Mouse (Mus musculus): ENCODE data around the gene Sf1. TPM values are rescaled to one million over a fixed set of nuclear protein-coding genes. Genes with fewer than 3 reads are reported as not detected.
A peak's percentile ranks its signal among the peaks of the same experiment; 100 is the strongest.

Sf1 gene
- polyA plus RNA-seq, 1 experiment from 2014 or later, result 224 TPM

DNA sequence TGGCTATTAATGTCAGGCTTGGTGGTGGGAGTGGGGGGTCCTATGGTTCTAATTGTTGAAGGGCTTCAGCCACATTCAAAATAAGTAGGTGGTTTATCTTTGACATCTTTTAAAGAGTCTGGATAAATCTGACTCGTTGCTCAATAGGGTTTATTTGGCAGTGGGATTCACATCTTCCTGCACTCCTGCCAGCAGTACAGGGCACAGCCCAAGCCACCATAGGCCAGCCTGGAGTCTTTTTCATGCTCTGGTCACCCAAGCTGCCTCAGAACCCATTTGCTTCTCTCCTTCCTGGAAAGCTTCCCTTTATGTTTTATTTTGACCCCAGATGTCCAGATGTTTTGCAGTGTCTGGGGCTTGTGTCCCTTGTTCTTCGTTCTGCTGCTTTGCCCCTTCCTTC, 13.2 kb downstream of the Sf1 start:
- no peaks in the 10 kb centered on the region for H3K27me3 ChIP-seq (ENCODE audit: control insufficient read depth, insufficient read depth, low read length)
- H3K27ac ChIP-seq (ENCODE audit: low read depth, low read length), result no peak overlapping the region
- H3K4me1 ChIP-seq (ENCODE audit: control insufficient read depth, insufficient read depth, low read length), result no peaks in the 10 kb centered on the region
- 90% methylated on average over 2 of the region's 2 CpGs for WGBS
- H3K36me3 ChIP-seq (ENCODE audit: control insufficient read depth, insufficient read depth, low read length), result peaks cover 49% of the 10 kb centered on the region
- ATAC-seq (ENCODE audit: insufficient read depth, low FRiP score, low TSS enrichment) (no peak), DNase-seq (ENCODE audit: low spot score) (no peak)
- H3K4me3 ChIP-seq (ENCODE audit: low read depth, low read length), result no peak overlapping the region
- no peak overlapping the region for H3K9ac ChIP-seq (ENCODE audit: low read length)
- H3K9me3 ChIP-seq (ENCODE audit: control insufficient read depth, low read length), result no peaks in the 10 kb centered on the region
- no peak overlapping the region for H3K4me2 ChIP-seq (ENCODE audit: low read depth)

DNA sequence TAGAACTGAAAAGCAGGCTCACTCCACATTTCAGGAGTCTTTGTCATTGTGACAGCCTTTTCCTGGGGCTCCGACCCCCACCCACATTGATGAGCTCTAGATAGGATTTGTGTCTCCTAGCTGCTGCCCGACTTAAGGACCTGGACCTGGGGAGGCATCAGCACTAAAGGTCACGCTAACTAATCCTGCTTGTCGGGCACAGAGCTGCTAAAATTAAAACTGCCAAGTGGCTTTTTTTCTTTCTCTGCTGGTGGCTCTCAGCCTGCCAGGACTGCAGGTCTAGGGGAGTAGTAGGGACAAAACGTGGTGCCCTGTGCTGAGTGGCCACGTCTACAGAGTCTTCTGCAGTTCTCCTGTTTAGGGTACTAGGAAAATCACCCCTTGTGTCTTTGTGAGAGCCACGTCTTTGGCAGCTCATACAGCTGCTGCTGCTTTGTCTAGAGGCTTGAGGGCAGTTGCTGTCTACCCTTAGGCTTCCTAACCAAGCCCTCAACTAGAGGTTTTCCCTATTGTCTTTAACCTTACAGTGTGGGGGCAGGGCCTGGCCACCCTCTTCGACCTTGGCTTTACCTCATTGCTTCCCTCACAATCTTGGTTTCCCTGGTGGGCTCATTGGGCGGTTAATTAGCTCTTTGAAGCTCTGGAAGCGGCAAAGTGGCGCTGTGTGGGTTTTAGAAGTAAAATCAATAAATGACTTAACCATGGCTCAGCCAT, 14.0 kb downstream of the Sf1 start:
- H3K4me3 ChIP-seq (ENCODE audit: low read depth, low read length), result no peak overlapping the region
- no peaks in the 10 kb centered on the region for H3K9me3 ChIP-seq (ENCODE audit: control insufficient read depth, low read length)
- H3K9ac ChIP-seq (ENCODE audit: low read length), result no peak overlapping the region
- peak overlapping the region; percentile 44; the same call in 1 of the 2 replicates for H3K27ac ChIP-seq (ENCODE audit: low read depth, low read length)
- H3K4me1 ChIP-seq (ENCODE audit: control insufficient read depth, insufficient read depth, low read length), result no peaks in the 10 kb centered on the region
- ATAC-seq (ENCODE audit: insufficient read depth, low FRiP score, low TSS enrichment) (no peak), DNase-seq (ENCODE audit: low spot score) (no peak)
- no peaks in the 10 kb centered on the region for H3K27me3 ChIP-seq (ENCODE audit: control insufficient read depth, insufficient read depth, low read length)
- no peak overlapping the region for H3K4me2 ChIP-seq (ENCODE audit: low read depth)
- H3K36me3 ChIP-seq (ENCODE audit: control insufficient read depth, insufficient read depth, low read length), result peaks cover 41% of the 10 kb centered on the region
- WGBS, result 48% methylated on average over 11 of the region's 11 CpGs

GRCm38 (mm10) chr19:6380411-6381166, 17.1 kb downstream of the Sf1 start:
- Histone ChIP-seq H3K27me3 (ENCODE audit: control insufficient read depth, insufficient read depth, low read length) (no peaks in the 10 kb centered on the region), H3K9ac (ENCODE audit: low read length) (no peak overlapping the region), H3K4me2 (ENCODE audit: low read depth) (no peak overlapping the region), H3K9me3 (ENCODE audit: control insufficient read depth, low read length) (no peaks in the 10 kb centered on the region), H3K4me1 (ENCODE audit: control insufficient read depth, insufficient read depth, low read length) (0 out of 2 replicates have a peak, but pooled peaks cover 4% of the 10 kb centered on the region), H3K36me3 (ENCODE audit: control insufficient read depth, insufficient read depth, low read length) (peaks cover 16% of the 10 kb centered on the region), H3K4me3 (ENCODE audit: low read depth, low read length) (no peak overlapping the region), H3K27ac (ENCODE audit: low read depth, low read length) (no peak overlapping the region)
- WGBS, result 91% methylated on average over 9 of the region's 9 CpGs
- ATAC-seq (ENCODE audit: insufficient read depth, low FRiP score, low TSS enrichment) (no peak), DNase-seq (ENCODE audit: low spot score) (no peak)

DNA sequence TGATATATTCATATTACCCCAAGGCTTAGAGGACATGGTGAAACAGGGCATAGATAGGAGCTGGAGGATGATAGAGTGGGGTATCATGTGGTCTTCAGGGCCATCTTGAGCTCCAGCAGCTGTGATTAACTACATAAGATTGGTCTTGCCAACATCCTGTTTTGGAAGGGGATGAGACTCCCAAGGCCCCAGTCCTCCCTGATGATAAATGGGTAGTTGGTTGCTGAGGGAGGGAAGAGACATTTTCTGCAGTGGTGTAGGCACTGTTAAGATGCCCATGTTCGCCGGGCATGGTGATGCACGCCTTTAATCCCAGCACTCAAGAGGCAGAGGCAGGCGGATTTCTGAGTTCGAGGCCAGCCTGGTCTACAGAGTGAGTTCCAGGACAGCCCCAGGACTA, 17.7 kb downstream of the Sf1 start:
- no peak overlapping the region for H3K4me2 ChIP-seq (ENCODE audit: low read depth)
- ATAC-seq (ENCODE audit: insufficient read depth, low FRiP score, low TSS enrichment), result no peak
- no peak overlapping the region for H3K4me3 ChIP-seq (ENCODE audit: low read depth, low read length)
- H3K9me3 ChIP-seq (ENCODE audit: control insufficient read depth, low read length), result no peaks in the 10 kb centered on the region
- no peak for DNase-seq (ENCODE audit: low spot score)
- peaks cover 9% of the 10 kb centered on the region for H3K36me3 ChIP-seq (ENCODE audit: control insufficient read depth, insufficient read depth, low read length)
- 97% methylated on average over 5 of the region's 5 CpGs for WGBS
- H3K27me3 ChIP-seq (ENCODE audit: control insufficient read depth, insufficient read depth, low read length), result no peaks in the 10 kb centered on the region
- 0 out of 2 replicates have a peak, but pooled peaks cover 4% of the 10 kb centered on the region for H3K4me1 ChIP-seq (ENCODE audit: control insufficient read depth, insufficient read depth, low read length)
- no peak overlapping the region for H3K27ac ChIP-seq (ENCODE audit: low read depth, low read length)
- no peak overlapping the region for H3K9ac ChIP-seq (ENCODE audit: low read length)

GRCm38 (mm10) chr19:6382323-6382924, 18.9 kb downstream of the Sf1 start:
- no peak overlapping the region for H3K27ac ChIP-seq (ENCODE audit: low read depth, low read length)
- H3K4me1 ChIP-seq (ENCODE audit: control insufficient read depth, insufficient read depth, low read length), result 0 out of 2 replicates have a peak, but pooled peaks cover 4% of the 10 kb centered on the region
- no peak overlapping the region for H3K4me2 ChIP-seq (ENCODE audit: low read depth)
- no peak overlapping the region for H3K9ac ChIP-seq (ENCODE audit: low read length)
- no peak for DNase-seq (ENCODE audit: low spot score)
- 81% methylated on average over 4 of the region's 4 CpGs for WGBS
- no peak for ATAC-seq (ENCODE audit: insufficient read depth, low FRiP score, low TSS enrichment)
- H3K36me3 ChIP-seq (ENCODE audit: control insufficient read depth, insufficient read depth, low read length), result peaks cover 5% of the 10 kb centered on the region; the same call in 1 of the 2 replicates
- no peaks in the 10 kb centered on the region for H3K27me3 ChIP-seq (ENCODE audit: control insufficient read depth, insufficient read depth, low read length)
- H3K4me3 ChIP-seq (ENCODE audit: low read depth, low read length), result no peak overlapping the region
- no peaks in the 10 kb centered on the region for H3K9me3 ChIP-seq (ENCODE audit: control insufficient read depth, low read length)

- Histone ChIP-seq H3K4me1 (ENCODE audit: control insufficient read depth, insufficient read depth, low read length) (0 out of 2 replicates have a peak, but pooled peaks cover 4% of the 10 kb centered on the region), H3K9ac (ENCODE audit: low read length) (no peak overlapping the region; the same call in 1 of the 2 replicates), H3K9me3 (ENCODE audit: control insufficient read depth, low read length) (no peaks in the 10 kb centered on the region), H3K36me3 (ENCODE audit: control insufficient read depth, insufficient read depth, low read length) (0 out of 2 replicates have a peak, but pooled peaks cover 2% of the 10 kb centered on the region), H3K4me2 (ENCODE audit: low read depth) (no peak overlapping the region), H3K27me3 (ENCODE audit: control insufficient read depth, insufficient read depth, low read length) (no peaks in the 10 kb centered on the region), H3K27ac (ENCODE audit: low read depth, low read length) (no peak overlapping the region), H3K4me3 (ENCODE audit: low read depth, low read length) (no peak overlapping the region)
- DNase-seq (ENCODE audit: low spot score), result no peak
- WGBS, result 52% methylated on average over 5 of the region's 5 CpGs
- ATAC-seq (ENCODE audit: insufficient read depth, low FRiP score, low TSS enrichment), result no peak
Observed at GRCm38 (mm10) chr19:6383470-6383869, 20.0 kb downstream of the Sf1 start.

DNA sequence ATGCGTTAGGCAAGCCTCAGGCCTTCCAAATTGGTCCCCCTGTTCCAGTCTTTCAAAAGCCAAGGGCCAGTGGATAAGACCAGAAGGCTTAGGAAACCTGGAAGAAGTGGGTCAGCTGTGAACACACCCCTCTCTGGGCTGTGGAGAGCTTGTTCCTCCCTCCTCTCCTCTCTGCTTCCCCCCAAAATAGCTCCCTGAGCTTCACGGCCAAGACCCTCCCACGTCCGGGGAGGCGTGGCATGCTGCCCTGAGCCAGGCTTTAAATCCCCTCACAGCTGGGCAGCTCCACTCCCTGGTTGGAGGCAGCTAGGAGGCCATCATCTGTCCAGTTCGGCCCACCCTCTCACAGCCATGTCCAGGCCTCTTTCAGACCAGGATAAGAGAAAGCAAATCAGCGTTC, 20.6 kb downstream of the Sf1 start, which contains the start of gene Pygm:
Gene Pygm (plus strand): TSS at position 272 of the 400 bp plus-strand sequence.
- H3K27ac ChIP-seq (ENCODE audit: low read depth, low read length), result no peak within 1 kb of the TSS
- no peak for ATAC-seq (ENCODE audit: insufficient read depth, low FRiP score, low TSS enrichment)
- H3K27me3 ChIP-seq (ENCODE audit: control insufficient read depth, insufficient read depth, low read length), result no peaks in the 10 kb centered on the region
- H3K4me2 ChIP-seq (ENCODE audit: low read depth), result no peak within 1 kb of the TSS
- WGBS, result 27% methylated on average over 7 of the region's 7 CpGs
- H3K9ac ChIP-seq (ENCODE audit: low read length), result no peak within 1 kb of the TSS; the same call in 1 of the 2 replicates
- no peaks in the 10 kb centered on the region for H3K9me3 ChIP-seq (ENCODE audit: control insufficient read depth, low read length)
- no peak within 1 kb of the TSS for H3K4me3 ChIP-seq (ENCODE audit: low read depth, low read length)
- H3K4me1 ChIP-seq (ENCODE audit: control insufficient read depth, insufficient read depth, low read length), result 0 out of 2 replicates have a peak, but pooled peaks cover 4% of the 10 kb centered on the region
- no peaks in the 10 kb centered on the region for H3K36me3 ChIP-seq (ENCODE audit: control insufficient read depth, insufficient read depth, low read length)
- no peak for DNase-seq (ENCODE audit: low spot score)

DNA sequence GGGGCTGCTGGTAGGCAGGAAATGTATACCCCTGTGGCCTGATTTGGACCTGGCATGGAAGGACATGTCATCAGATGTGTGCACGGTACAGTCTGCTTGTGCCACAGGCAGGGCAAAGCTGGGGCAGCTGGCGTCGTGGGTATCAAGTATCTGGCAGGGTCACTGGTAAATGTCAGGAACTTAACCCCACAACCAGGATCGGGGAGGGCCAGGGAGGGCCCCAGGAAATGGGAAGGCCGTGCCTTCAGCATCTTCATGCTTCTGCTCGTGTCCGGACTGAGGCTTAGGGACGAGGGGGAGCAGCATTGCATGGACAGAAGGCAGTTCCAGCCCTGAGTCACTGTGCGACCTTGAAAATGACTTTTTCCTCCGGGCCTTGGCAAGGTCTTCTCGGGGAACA, 21.5 kb downstream of the Sf1 start:
- H3K4me3 ChIP-seq (ENCODE audit: low read depth, low read length), result no peak overlapping the region
- no peak overlapping the region for H3K9ac ChIP-seq (ENCODE audit: low read length)
- 0 out of 2 replicates have a peak, but pooled peaks cover 7% of the 10 kb centered on the region for H3K4me1 ChIP-seq (ENCODE audit: control insufficient read depth, insufficient read depth, low read length)
- no peaks in the 10 kb centered on the region for H3K9me3 ChIP-seq (ENCODE audit: control insufficient read depth, low read length)
- H3K27ac ChIP-seq (ENCODE audit: low read depth, low read length), result no peak overlapping the region
- ATAC-seq (ENCODE audit: insufficient read depth, low FRiP score, low TSS enrichment) (no peak), DNase-seq (ENCODE audit: low spot score) (no peak)
- WGBS, result 78% methylated on average over 11 of the region's 11 CpGs
- no peaks in the 10 kb centered on the region for H3K36me3 ChIP-seq (ENCODE audit: control insufficient read depth, insufficient read depth, low read length)
- H3K27me3 ChIP-seq (ENCODE audit: control insufficient read depth, insufficient read depth, low read length), result no peaks in the 10 kb centered on the region
- H3K4me2 ChIP-seq (ENCODE audit: low read depth), result no peak overlapping the region

All from neural tube, embryonic 11.5 days (tissue).